Mouse (Mus musculus) liver, postnatal 0 days (tissue): Measurements from ENCODE around the gene Mlxipl.

Source experiments
- CTCF ChIP-seq: sonication (generic); IDR thresholded peaks from 2 replicates; pipeline ENCODE4 v1.5.1; 2016; ENCODE audit warnings: antibody characterized with exemption, low read depth
- EP300 ChIP-seq: IDR thresholded peaks from 2 replicates; pipeline ENCODE4 v1.6.1; 2016; ENCODE audit warnings: antibody characterized with exemption, low read depth, mild to moderate bottlenecking

DNA sequence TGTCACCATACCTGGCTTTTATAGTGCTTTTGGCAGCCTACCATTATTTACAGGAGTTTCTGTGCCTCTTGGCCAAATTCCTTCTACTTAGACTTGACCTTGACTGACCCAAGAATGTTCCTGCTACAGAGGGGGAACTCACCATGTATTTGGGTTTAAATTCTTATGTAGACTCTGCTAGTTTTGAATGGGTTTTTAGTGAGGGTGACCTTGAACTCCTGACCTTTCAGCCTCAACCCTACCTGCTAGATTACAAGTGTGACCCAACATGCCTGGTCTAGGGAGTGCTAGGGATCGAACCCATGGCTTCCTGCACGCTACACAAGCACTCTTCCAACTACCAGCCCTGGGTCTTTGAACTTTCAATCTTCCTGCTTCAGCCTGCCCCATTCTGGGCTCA is 17.6 kb upstream of the Mlxipl start:
- TF ChIP-seq CTCF, result no peak
- no peak for TF ChIP-seq EP300
